Mouse (Mus musculus) C2C12 (cell line): Measurements from ENCODE around the gene Eif3c. TPM values are rescaled to one million over a fixed set of nuclear protein-coding genes. Genes with fewer than 3 reads are reported as not detected.

Experiments
- H3K27me3 ChIP-seq: one replicate; pipeline ENCODE4 v1.6.1; 2011; ENCODE audit not compliant: control insufficient read depth, insufficient read depth, insufficient read length
- H3K36me3 ChIP-seq: one replicate; pipeline ENCODE4 v1.6.1; 2011; ENCODE audit not compliant: control insufficient read depth, insufficient read depth
- H3K4me3 ChIP-seq: one replicate; pipeline ENCODE4 v1.5.1; 2011; ENCODE audit warnings: mild to moderate bottlenecking, control low read depth; ENCODE audit not compliant: poor library complexity, insufficient read depth, severe bottlenecking
- H3K79me2 ChIP-seq: one replicate; pipeline ENCODE4 v1.6.1; 2011; ENCODE audit not compliant: control insufficient read depth, insufficient read depth
- H3K79me3 ChIP-seq: one replicate; pipeline ENCODE4 v1.6.1; 2011; ENCODE audit warnings: low read depth, control low read depth
- H3ac ChIP-seq: one replicate; pipeline ENCODE3; 2011; ENCODE audit warnings: low read depth; ENCODE audit not compliant: control insufficient read depth, insufficient read length
- CEBPB ChIP-seq: IDR thresholded peaks from one replicate; pipeline ENCODE4 v1.6.1; 2011; ENCODE audit warnings: low read depth, mild to moderate bottlenecking, control low read depth, moderate library complexity
- CTCF ChIP-seq: IDR thresholded peaks from one replicate; pipeline ENCODE4 v1.5.1; 2011; ENCODE audit not compliant: control insufficient read depth, insufficient read depth, insufficient read length
- FOSL1 ChIP-seq: IDR thresholded peaks from one replicate; pipeline ENCODE4 v1.8.0; 2011; ENCODE audit warnings: mild to moderate bottlenecking, low read length; ENCODE audit not compliant: poor library complexity, insufficient read depth, severe bottlenecking
- MAX ChIP-seq: IDR thresholded peaks from one replicate; pipeline ENCODE4 v1.6.1; 2011; ENCODE audit warnings: mild to moderate bottlenecking, control low read depth
- MYOD1 ChIP-seq: IDR thresholded peaks from one replicate; pipeline ENCODE4 v1.6.1; 2011; ENCODE audit warnings: low read depth; ENCODE audit not compliant: control insufficient read depth, insufficient read length
- MYOG ChIP-seq: IDR thresholded peaks from one replicate; pipeline ENCODE4 v1.6.1; 2011; ENCODE audit not compliant: control insufficient read depth, insufficient read length; ENCODE audit errors: extremely low read depth
- USF1 ChIP-seq: IDR thresholded peaks from one replicate; pipeline ENCODE4 v1.6.1; 2011; ENCODE audit warnings: low read depth, mild to moderate bottlenecking, control low read depth, moderate library complexity
- polyA plus RNA-seq: library from polyadenylated mRNA; unstranded; fragments of >200 nt; fragmentation: generic; extraction: Trizol; gene quantifications from one replicate; pipeline ENCODE4 v1.2.1, GENCODE M21; 2012; ENCODE audit warnings: missing spikeins

The Eif3c gene
- polyA plus RNA-seq, 1 experiment = 228 TPM

GRCm38 (mm10) chr7:126504913-126505312 is 61.3 kb downstream of the Eif3c start:
- no peak for TF ChIP-seq USF1
- no peak for TF ChIP-seq CEBPB
- no peak for TF ChIP-seq MYOD1
- no peak for TF ChIP-seq MYOG
- TF ChIP-seq FOSL1 = no peak
- TF ChIP-seq MAX = no peak
- TF ChIP-seq CTCF = no peak
- H3K36me3 ChIP-seq = peaks cover 15% of the 10 kb centered on the region
- H3K79me3 ChIP-seq = peaks cover 20% of the 10 kb centered on the region
- no peak overlapping the region for H3ac ChIP-seq
- H3K4me3 ChIP-seq = no peak overlapping the region
- peaks cover 28% of the 10 kb centered on the region for H3K79me2 ChIP-seq
- no peaks in the 10 kb centered on the region for H3K27me3 ChIP-seq

- H3K36me3 ChIP-seq = peaks cover 28% of the 10 kb centered on the region
- peak within 1 kb of the TSS; percentile 99 for H3ac ChIP-seq
- H3K4me3 ChIP-seq = peak within 1 kb of the TSS; percentile 96
- TF ChIP-seq MAX (peak; percentile 56), CTCF (peak; percentile 68), CEBPB (peak; percentile 38), USF1 (no peak)
- H3K79me2 ChIP-seq = peaks cover 43% of the 10 kb centered on the region
- no peaks in the 10 kb centered on the region for H3K27me3 ChIP-seq
- peaks cover 32% of the 10 kb centered on the region for H3K79me3 ChIP-seq
Measured at GRCm38 (mm10) chr7:126503273-126503878, 62.8 kb downstream of the Eif3c start, which contains the start of gene Atxn2l. Gene Atxn2l (minus strand): TSS chr7:126503437.

DNA sequence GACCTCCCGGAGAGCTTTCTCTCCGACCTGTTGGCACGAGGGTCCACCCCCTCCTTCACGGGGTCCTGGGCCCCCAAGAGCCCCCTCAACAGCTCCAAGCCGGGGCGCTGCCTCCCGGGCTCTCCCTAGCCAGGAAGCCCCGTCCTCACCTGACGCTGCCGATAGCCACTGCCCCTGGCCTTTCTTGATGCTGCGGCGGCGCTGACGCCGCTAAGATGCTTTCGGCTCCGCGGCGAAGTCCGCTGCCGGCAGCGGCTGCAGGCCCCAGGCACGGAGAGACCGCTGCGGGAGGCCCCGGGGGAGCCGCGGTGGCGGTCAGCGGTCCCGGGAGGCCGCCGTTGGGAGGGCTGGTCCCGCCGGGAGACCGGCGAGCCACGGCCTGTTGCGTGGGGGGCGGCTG is 63.5 kb downstream of the Eif3c start:
- peak overlapping the region; percentile 99 for H3ac ChIP-seq
- H3K79me2 ChIP-seq = peaks cover 49% of the 10 kb centered on the region
- TF ChIP-seq CEBPB = no peak
- no peak for TF ChIP-seq MYOG
- no peak for TF ChIP-seq MYOD1
- TF ChIP-seq CTCF = no peak
- TF ChIP-seq FOSL1 = no peak
- TF ChIP-seq USF1 = no peak
- TF ChIP-seq MAX = no peak
- H3K79me3 ChIP-seq = peaks cover 34% of the 10 kb centered on the region
- H3K27me3 ChIP-seq = no peaks in the 10 kb centered on the region
- H3K36me3 ChIP-seq = peaks cover 35% of the 10 kb centered on the region
- H3K4me3 ChIP-seq = peak overlapping the region; percentile 96

GRCm38 (mm10) chr7:126502023-126502741 is 64.0 kb downstream of the Eif3c start:
- peak overlapping the region; percentile 99 for H3ac ChIP-seq
- H3K36me3 ChIP-seq = peaks cover 40% of the 10 kb centered on the region
- TF ChIP-seq MYOD1 (no peak), MYOG (no peak), CEBPB (no peak), MAX (no peak), CTCF (no peak), USF1 (no peak), FOSL1 (no peak)
- no peaks in the 10 kb centered on the region for H3K27me3 ChIP-seq
- H3K79me3 ChIP-seq = peaks cover 35% of the 10 kb centered on the region
- H3K4me3 ChIP-seq = peak overlapping the region; percentile 96
- H3K79me2 ChIP-seq = peaks cover 55% of the 10 kb centered on the region

GRCm38 (mm10) chr7:126501684-126502022 is 64.6 kb downstream of the Eif3c start:
- H3K79me2 ChIP-seq = peaks cover 58% of the 10 kb centered on the region
- peaks cover 46% of the 10 kb centered on the region for H3K36me3 ChIP-seq
- TF ChIP-seq CTCF (no peak), CEBPB (no peak), MYOD1 (no peak), MYOG (no peak), FOSL1 (no peak), MAX (no peak), USF1 (no peak)
- H3K27me3 ChIP-seq = no peaks in the 10 kb centered on the region
- H3K79me3 ChIP-seq = peaks cover 35% of the 10 kb centered on the region
- H3K4me3 ChIP-seq = peak overlapping the region; percentile 96
- H3ac ChIP-seq = peak overlapping the region; percentile 77
